Mouse (Mus musculus) bone marrow macrophage, adult 2 months (primary cell): ENCODE results near the gene Angptl1. TPM values are rescaled to one million over a fixed set of nuclear protein-coding genes. Genes with fewer than 3 reads are reported as not detected.

Experiments used
- H3K27ac ChIP-seq: 2 replicates; pipeline ENCODE4 v1.5.1; 2012; ENCODE audit warnings: low read depth, low read length; ENCODE audit not compliant: insufficient read depth
- H3K4me1 ChIP-seq: 2 replicates; pipeline ENCODE4 v1.6.1; 2012; ENCODE audit warnings: low read length; ENCODE audit not compliant: control insufficient read depth, insufficient read depth
- H3K4me3 ChIP-seq: 2 replicates; pipeline ENCODE4 v1.5.1; 2012; ENCODE audit warnings: mild to moderate bottlenecking, low read length, moderate library complexity; ENCODE audit not compliant: insufficient read depth
- CTCF ChIP-seq: IDR thresholded peaks from 2 replicates; pipeline ENCODE4 v1.5.1; 2012; ENCODE audit warnings: low read depth, mild to moderate bottlenecking, low read length, moderate library complexity
- POLR2A ChIP-seq: IDR thresholded peaks from 2 replicates; pipeline ENCODE4 v1.6.1; 2012; ENCODE audit warnings: mild to moderate bottlenecking, low read depth, low read length, borderline replicate concordance
- polyA plus RNA-seq: library from polyadenylated mRNA; stranded (reverse); fragments of >200 nt; gene quantifications from 2 replicates; pipeline ENCODE4 v1.2.4, GENCODE M21; 2012; ENCODE audit not compliant: missing spikeins, insufficient read depth, insufficient read length

The Angptl1 gene
- polyA plus RNA-seq, 1 experiment: not detected

GRCm38 (mm10) chr1:156841625-156842339 is 3.4 kb downstream of the Angptl1 start:
- no peaks in the 10 kb centered on the region for H3K4me1 ChIP-seq
- TF ChIP-seq CTCF (no peak), POLR2A (no peak)
- H3K4me3 ChIP-seq: no peak overlapping the region
- no peak overlapping the region for H3K27ac ChIP-seq

DNA sequence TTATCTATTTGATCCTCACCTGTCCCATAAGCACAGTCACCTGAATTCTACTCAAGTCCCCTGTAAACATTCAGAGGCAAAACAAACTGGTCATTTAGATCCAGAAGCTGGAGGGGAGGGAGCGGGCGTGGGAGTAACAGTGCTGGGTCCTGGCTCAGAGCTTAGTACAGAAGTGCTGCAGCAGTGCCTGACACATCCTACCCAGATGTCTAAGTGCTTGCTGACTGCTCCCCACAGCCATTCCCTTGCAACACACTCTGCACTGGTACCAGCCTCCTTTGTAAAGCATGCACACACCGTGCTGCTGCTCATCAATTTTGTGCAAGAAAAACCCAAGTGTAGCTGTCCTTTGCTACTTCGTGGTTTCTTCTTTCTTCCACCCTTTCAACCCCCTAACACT is 8.7 kb downstream of the Angptl1 start:
- no peaks in the 10 kb centered on the region for H3K4me1 ChIP-seq
- TF ChIP-seq CTCF (no peak), POLR2A (no peak)

GRCm38 (mm10) chr1:156852409-156852808 is 14.0 kb downstream of the Angptl1 start:
- no peak overlapping the region for H3K27ac ChIP-seq

More for the DNA sequence above, 8.7 kb downstream of the Angptl1 start:
- Histone ChIP-seq H3K27ac (no peak overlapping the region), H3K4me3 (no peak overlapping the region)

DNA sequence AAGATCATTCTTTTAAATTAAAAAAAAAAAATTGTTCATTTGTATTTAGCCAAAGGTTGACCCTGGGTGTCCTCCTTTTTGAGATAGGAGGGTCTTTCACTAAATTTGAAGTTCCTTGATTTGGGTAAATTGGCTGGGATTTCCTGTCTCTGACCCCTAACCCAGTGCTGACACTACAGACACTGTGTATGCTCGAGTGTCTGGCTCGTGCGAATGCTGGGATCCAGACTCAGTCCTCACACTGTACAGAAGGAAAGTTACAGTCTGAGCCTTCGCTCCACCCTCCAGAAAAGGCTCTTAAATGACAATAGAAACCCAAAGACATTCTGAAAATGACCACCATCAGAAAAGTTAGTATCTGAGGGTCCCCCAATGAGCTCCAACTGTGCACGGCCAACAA is 14.5 kb downstream of the Angptl1 start:
- H3K27ac ChIP-seq: no peak overlapping the region
- TF ChIP-seq POLR2A (no peak), CTCF (no peak)
- no peaks in the 10 kb centered on the region for H3K4me1 ChIP-seq
- H3K4me3 ChIP-seq: no peak overlapping the region

More at GRCm38 (mm10) chr1:156852409-156852808, 14.0 kb downstream of the Angptl1 start:
- no peaks in the 10 kb centered on the region for H3K4me1 ChIP-seq
- no peak overlapping the region for H3K4me3 ChIP-seq
- TF ChIP-seq CTCF (no peak), POLR2A (no peak)

- Histone ChIP-seq H3K27ac (no peak overlapping the region), H3K4me1 (peaks cover 5% of the 10 kb centered on the region), H3K4me3 (no peak overlapping the region)
- TF ChIP-seq CTCF: no peak
Measured at GRCm38 (mm10) chr1:156854558-156854957, 16.2 kb downstream of the Angptl1 start.

GRCm38 (mm10) chr1:156856666-156857065 is 18.3 kb downstream of the Angptl1 start:
- TF ChIP-seq POLR2A (no peak), CTCF (no peak)
- peaks cover 9% of the 10 kb centered on the region for H3K4me1 ChIP-seq
- H3K27ac ChIP-seq: no peak overlapping the region
- H3K4me3 ChIP-seq: no peak overlapping the region

- no peak for TF ChIP-seq CTCF
- TF ChIP-seq POLR2A: no peak
- H3K4me3 ChIP-seq: no peak overlapping the region
- peaks cover 9% of the 10 kb centered on the region for H3K4me1 ChIP-seq
- no peak overlapping the region for H3K27ac ChIP-seq
Measured at GRCm38 (mm10) chr1:156859156-156859555, 20.8 kb downstream of the Angptl1 start.

GRCm38 (mm10) chr1:156859711-156860250 is 21.4 kb downstream of the Angptl1 start:
- Histone ChIP-seq H3K4me1 (peaks cover 9% of the 10 kb centered on the region), H3K4me3 (no peak overlapping the region), H3K27ac (no peak overlapping the region)
- TF ChIP-seq POLR2A (no peak), CTCF (no peak)

- TF ChIP-seq CTCF: no peak
- no peak for TF ChIP-seq POLR2A
- Histone ChIP-seq H3K27ac (0 out of 2 replicates have a peak overlapping the region, but pooled peaks have one; percentile 11), H3K4me3 (no peak overlapping the region), H3K4me1 (peaks cover 9% of the 10 kb centered on the region)
Measured at GRCm38 (mm10) chr1:156860266-156860665, 21.9 kb downstream of the Angptl1 start.

DNA sequence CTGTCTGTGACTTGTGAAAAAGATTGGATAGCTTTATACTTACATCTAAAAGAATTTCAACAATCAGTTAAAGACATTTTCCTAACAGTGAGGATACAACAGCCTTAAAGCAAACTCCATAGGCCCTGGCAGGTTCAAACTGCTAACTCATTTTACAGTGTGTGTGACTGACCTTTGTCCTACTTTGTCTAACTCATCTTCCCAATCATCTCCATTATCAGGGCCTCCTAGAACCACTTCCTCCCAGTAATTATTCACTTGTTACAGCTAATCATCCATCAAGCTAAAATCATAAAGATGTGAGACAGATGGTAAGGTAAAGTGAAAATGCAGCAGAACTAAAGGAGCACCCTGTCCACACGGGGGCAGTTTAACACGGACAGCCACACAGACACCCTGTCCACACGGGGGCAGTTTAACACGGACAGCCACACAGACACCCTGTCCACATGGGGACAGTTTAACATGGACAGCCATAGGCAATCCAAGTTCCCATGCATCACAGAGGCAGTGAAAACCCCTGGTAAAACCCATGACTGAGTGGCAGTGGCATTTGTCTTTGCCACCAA is 23.2 kb downstream of the Angptl1 start:
- Histone ChIP-seq H3K4me1 (peaks cover 9% of the 10 kb centered on the region), H3K27ac (no peak overlapping the region), H3K4me3 (no peak overlapping the region)
- TF ChIP-seq CTCF (peak; percentile 41; the same call in 1 of the 2 replicates), POLR2A (no peak)
